Comparison of ENCODE assay signal across 22 mouse cellular contexts in genomic region chr9:61690786-61691185, GRCm38 (mm10).
"Had no signal": no experiment of that assay in that cellular context is flagged by ENCODE, and none has a peak within 500 bp of the region (broad histone marks: within the 10 kb centered on the region; RNA-seq: fewer than 3 reads in every experiment).

No protein-coding gene starts in this region.

- H3K4me3 ChIP-seq: heart, adult 2 months; heart, embryonic 13.5 days; heart, embryonic 15.5 days; hindbrain, embryonic 13.5 days; hindbrain, embryonic 15.5 days; kidney, embryonic 15.5 days; limb, embryonic 13.5 days; limb, embryonic 15.5 days; liver, embryonic 12.5 days had no signal

- H3K9me3 ChIP-seq: heart, embryonic 13.5 days; heart, embryonic 15.5 days; hindbrain, embryonic 13.5 days; hindbrain, embryonic 15.5 days; kidney, embryonic 15.5 days; limb, embryonic 13.5 days; limb, embryonic 15.5 days; liver, embryonic 12.5 days had no signal

- H3K36me3 ChIP-seq: heart, embryonic 13.5 days; heart, embryonic 15.5 days; hindbrain, embryonic 13.5 days; hindbrain, embryonic 15.5 days; kidney, embryonic 15.5 days; limb, embryonic 13.5 days; limb, embryonic 15.5 days; liver, embryonic 12.5 days had no signal

- H3K27ac ChIP-seq: heart, adult 2 months; heart, embryonic 13.5 days; heart, embryonic 15.5 days; hindbrain, embryonic 13.5 days; hindbrain, embryonic 15.5 days; hindbrain, postnatal 0 days; kidney, postnatal 0 days; limb, embryonic 13.5 days; limb, embryonic 15.5 days; liver, embryonic 12.5 days had no signal

- DNase-seq: gastrocnemius, postnatal 14 days; gastrocnemius, postnatal 36 days; heart, postnatal 36 days; kidney, adult 11 months; kidney, adult 2 months; kidney, adult 9 months; kidney, postnatal 14 days; kidney, postnatal 36 days; layer of hippocampus, adult 9-11 months; layer of hippocampus, postnatal 36 days; left cerebral cortex, postnatal 4 days had no signal
